Mouse (Mus musculus) erythroblast, embryonic 14.5 days (primary cell): Measurements from ENCODE around the gene Gpr107.

Experiments used
- GATA1 ChIP-seq: IDR thresholded peaks from 2 replicates; pipeline ENCODE4 v1.6.1; 2012; ENCODE audit warnings: low read length, inconsistent platforms, mixed read lengths
- TAL1 ChIP-seq: IDR thresholded peaks from 3 replicates; pipeline ENCODE4 v1.6.1; 2012; ENCODE audit warnings: low read length, inconsistent platforms, mixed read lengths

GRCm38 (mm10) chr2:31210144-31210847, 58.2 kb downstream of the Gpr107 start:
- TF ChIP-seq GATA1 (no peak), TAL1 (no peak)
